Mouse (Mus musculus): Measurements from ENCODE around the gene Ostc.

DNA sequence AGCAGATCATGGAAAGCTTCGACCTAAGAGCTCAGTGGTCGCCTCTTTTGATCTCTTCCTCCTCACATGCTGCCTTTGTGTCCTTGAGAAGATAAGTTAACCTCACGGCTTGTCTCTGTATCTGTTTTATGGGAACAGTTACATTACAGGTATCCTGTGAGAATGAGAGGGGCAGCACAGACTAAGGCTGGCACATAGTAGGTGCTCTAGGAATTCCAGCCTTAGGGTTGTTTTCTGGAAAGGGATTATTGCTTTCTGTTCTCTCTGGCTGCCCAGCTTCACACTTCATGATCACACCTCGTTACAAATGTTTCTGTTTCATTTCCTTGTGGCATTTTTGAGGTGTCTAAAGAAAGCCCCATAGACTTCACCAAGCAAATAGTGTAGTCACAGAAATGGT, 27.5 kb upstream of the Ostc start:
- TF ChIP-seq CTCF (IDR thresholded peaks at IDR 0.05; ENCODE audit: low read depth) (no peak), EP300 (IDR thresholded peaks at IDR 0.05; ENCODE audit: low read depth) (no peak)
